Mouse (Mus musculus): ENCODE data around the gene Tsen54. TPM values are rescaled to one million over a fixed set of nuclear protein-coding genes. Genes with fewer than 3 reads are reported as not detected.

Tsen54 gene
- polyA plus RNA-seq, 1 experiment from 2014 or later: 18.2 TPM

- DNase-seq (ENCODE audit: low spot score) (peak; percentile 32), ATAC-seq (peak; percentile 8)
- Histone ChIP-seq H3K27me3 (replicated peaks; ENCODE audit: insufficient read depth, low read length) (no peaks in the 10 kb centered on the region), H3K4me3 (ENCODE audit: low read depth, low read length) (no peak overlapping the region), H3K4me1 (ENCODE audit: insufficient read depth, low read depth, low read length) (peaks cover 24% of the 10 kb centered on the region; the same call in 1 of the 2 replicates), H3K9me3 (ENCODE audit: low read length) (no peaks in the 10 kb centered on the region), H3K27ac (ENCODE audit: low read length) (peak overlapping the region; percentile 90), H3K9ac (replicated peaks; ENCODE audit: low read depth) (peak overlapping the region; percentile 19), H3K36me3 (ENCODE audit: insufficient read depth, low read length) (no peaks in the 10 kb centered on the region), H3K4me2 (replicated peaks; ENCODE audit: low read depth, low read length) (peak overlapping the region; percentile 29)
- WGBS: 22% methylated on average over 24 of the region's 25 CpGs
- TF ChIP-seq EP300 (IDR thresholded peaks at IDR 0.05) (no peak), CTCF (IDR thresholded peaks at IDR 0.05) (no peak)
Measured at GRCm38 (mm10) chr11:115830550-115831325, 16.2 kb downstream of the Tsen54 start.

- no peak for ATAC-seq
- TF ChIP-seq CTCF (IDR thresholded peaks at IDR 0.05) (no peak), EP300 (IDR thresholded peaks at IDR 0.05) (no peak)
- DNase-seq (ENCODE audit: low spot score): no peak
- no peaks in the 10 kb centered on the region for H3K9me3 ChIP-seq (ENCODE audit: low read length)
- H3K4me3 ChIP-seq (ENCODE audit: low read depth, low read length): no peak overlapping the region
- whole genome bisulfite sequencing: 37% methylated on average over 3 of the region's 3 CpGs
- peaks cover 24% of the 10 kb centered on the region; the same call in 1 of the 2 replicates for H3K4me1 ChIP-seq (ENCODE audit: insufficient read depth, low read depth, low read length)
- H3K36me3 ChIP-seq (ENCODE audit: insufficient read depth, low read length): no peaks in the 10 kb centered on the region
- H3K9ac ChIP-seq (replicated peaks; ENCODE audit: low read depth): no peak overlapping the region
- H3K4me2 ChIP-seq (replicated peaks; ENCODE audit: low read depth, low read length): peak overlapping the region; percentile 29
- no peaks in the 10 kb centered on the region for H3K27me3 ChIP-seq (replicated peaks; ENCODE audit: insufficient read depth, low read length)
- peak overlapping the region; percentile 90 for H3K27ac ChIP-seq (ENCODE audit: low read length)
Measured at GRCm38 (mm10) chr11:115831518-115831917, 17.0 kb downstream of the Tsen54 start.

DNA sequence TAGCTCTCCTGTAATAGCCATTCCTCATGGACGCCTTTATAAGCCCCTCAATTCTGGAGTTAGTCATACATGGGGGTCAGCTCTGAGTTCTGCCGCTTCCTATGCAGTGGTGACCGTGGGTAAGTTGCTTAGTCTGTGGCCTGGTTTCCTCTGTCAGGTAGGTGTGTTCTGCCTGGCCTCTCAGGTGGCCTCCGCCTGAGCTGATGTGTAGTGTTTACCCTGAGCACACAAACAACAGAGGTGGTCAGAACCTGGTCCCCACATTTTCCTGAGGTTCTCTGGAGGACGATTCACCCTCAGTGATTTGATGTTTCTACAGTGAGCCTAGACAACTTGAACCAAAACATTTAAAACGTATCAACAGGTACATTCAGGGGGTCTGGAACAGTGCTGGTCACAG is 17.5 kb downstream of the Tsen54 start:
- TF ChIP-seq CTCF (IDR thresholded peaks at IDR 0.05): no peak
- no peak for TF ChIP-seq EP300 (IDR thresholded peaks at IDR 0.05)
- peak overlapping the region; percentile 90 for H3K27ac ChIP-seq (ENCODE audit: low read length)
- peaks cover 24% of the 10 kb centered on the region; the same call in 1 of the 2 replicates for H3K4me1 ChIP-seq (ENCODE audit: insufficient read depth, low read depth, low read length)
- ATAC-seq (peak; percentile 12; the same call in 1 of the 2 replicates), DNase-seq (ENCODE audit: low spot score) (peak; percentile 62)
- H3K27me3 ChIP-seq (replicated peaks; ENCODE audit: insufficient read depth, low read length): no peaks in the 10 kb centered on the region
- WGBS: 50% methylated on average over 6 of the region's 6 CpGs
- H3K4me3 ChIP-seq (ENCODE audit: low read depth, low read length): no peak overlapping the region
- no peaks in the 10 kb centered on the region for H3K36me3 ChIP-seq (ENCODE audit: insufficient read depth, low read length)
- H3K9me3 ChIP-seq (ENCODE audit: low read length): no peaks in the 10 kb centered on the region
- no peak overlapping the region for H3K9ac ChIP-seq (replicated peaks; ENCODE audit: low read depth)
- peak overlapping the region; percentile 29 for H3K4me2 ChIP-seq (replicated peaks; ENCODE audit: low read depth, low read length)

DNA sequence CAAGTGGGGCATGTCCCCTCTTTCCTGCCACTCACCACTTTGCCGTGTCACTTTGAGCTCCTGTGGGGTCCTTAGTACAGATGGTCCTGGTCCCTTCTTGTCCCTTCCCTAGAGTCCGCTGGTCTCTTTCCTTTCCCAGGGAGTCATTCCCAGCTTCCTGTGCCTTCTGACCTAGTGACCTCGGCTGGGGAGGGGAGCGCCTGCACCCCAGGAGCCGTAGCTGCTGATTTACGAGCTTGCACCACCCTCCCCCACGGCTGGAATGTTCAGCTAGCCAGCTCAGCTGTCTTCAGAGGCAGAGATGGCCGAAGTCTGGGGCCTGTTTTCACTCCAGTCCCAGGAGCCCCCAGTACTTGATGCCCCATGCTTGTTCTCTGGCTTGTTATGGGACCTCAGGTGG is 18.0 kb downstream of the Tsen54 start:
- TF ChIP-seq EP300 (IDR thresholded peaks at IDR 0.05): no peak
- no peak for TF ChIP-seq CTCF (IDR thresholded peaks at IDR 0.05)
- no peaks in the 10 kb centered on the region for H3K27me3 ChIP-seq (replicated peaks; ENCODE audit: insufficient read depth, low read length)
- H3K4me2 ChIP-seq (replicated peaks; ENCODE audit: low read depth, low read length): peak overlapping the region; percentile 6; the same call in 1 of the 2 replicates
- H3K4me3 ChIP-seq (ENCODE audit: low read depth, low read length): no peak overlapping the region
- 11% methylated on average over 8 of the region's 8 CpGs for WGBS
- 0 out of 2 replicates have a peak overlapping the region, but pooled peaks have one; percentile 4 for H3K9ac ChIP-seq (replicated peaks; ENCODE audit: low read depth)
- 0 out of 2 replicates have a peak, but pooled peaks have one; percentile 12 for ATAC-seq
- no peaks in the 10 kb centered on the region for H3K9me3 ChIP-seq (ENCODE audit: low read length)
- H3K36me3 ChIP-seq (ENCODE audit: insufficient read depth, low read length): no peaks in the 10 kb centered on the region
- peak; percentile 67 for DNase-seq (ENCODE audit: low spot score)
- H3K4me1 ChIP-seq (ENCODE audit: insufficient read depth, low read depth, low read length): peaks cover 24% of the 10 kb centered on the region; the same call in 1 of the 2 replicates
- peak overlapping the region; percentile 90 for H3K27ac ChIP-seq (ENCODE audit: low read length)

- no peaks in the 10 kb centered on the region for H3K9me3 ChIP-seq (ENCODE audit: low read length)
- 0 out of 2 replicates have a peak overlapping the region, but pooled peaks have one; percentile 4 for H3K9ac ChIP-seq (replicated peaks; ENCODE audit: low read depth)
- H3K4me3 ChIP-seq (ENCODE audit: low read depth, low read length): no peak overlapping the region
- H3K4me1 ChIP-seq (ENCODE audit: insufficient read depth, low read depth, low read length): peaks cover 24% of the 10 kb centered on the region; the same call in 1 of the 2 replicates
- ATAC-seq (peak; percentile 42), DNase-seq (ENCODE audit: low spot score) (peak; percentile 75)
- 19% methylated on average over 8 of the region's 8 CpGs for WGBS
- peak overlapping the region; percentile 90 for H3K27ac ChIP-seq (ENCODE audit: low read length)
- TF ChIP-seq EP300 (IDR thresholded peaks at IDR 0.05) (peak; percentile 79), CTCF (IDR thresholded peaks at IDR 0.05) (peak; percentile 35)
- no peaks in the 10 kb centered on the region for H3K36me3 ChIP-seq (ENCODE audit: insufficient read depth, low read length)
- H3K4me2 ChIP-seq (replicated peaks; ENCODE audit: low read depth, low read length): no peak overlapping the region; the same call in 1 of the 2 replicates
- no peaks in the 10 kb centered on the region for H3K27me3 ChIP-seq (replicated peaks; ENCODE audit: insufficient read depth, low read length)
Measured at GRCm38 (mm10) chr11:115833021-115833513, 18.5 kb downstream of the Tsen54 start.

DNA sequence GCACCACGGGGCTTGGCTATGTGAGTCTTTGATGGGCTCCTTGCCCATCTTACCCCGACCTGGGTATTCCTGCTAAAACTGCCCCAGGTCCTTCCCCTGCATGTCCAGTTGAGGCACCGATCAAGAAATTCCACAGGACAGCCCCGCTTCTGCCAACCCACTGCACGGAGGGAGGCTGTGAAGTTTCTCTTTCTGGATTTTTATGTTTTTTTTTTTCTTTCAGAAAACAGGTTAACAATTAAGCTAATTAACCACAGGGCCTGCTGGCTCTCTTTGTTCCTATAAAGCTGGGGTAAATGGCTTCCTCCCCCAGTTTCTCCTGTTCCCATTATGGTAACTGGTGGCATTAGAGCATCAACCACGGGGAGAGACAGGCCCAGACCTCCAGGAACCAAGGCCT is 19.5 kb downstream of the Tsen54 start:
- Histone ChIP-seq H3K4me2 (replicated peaks; ENCODE audit: low read depth, low read length) (no peak overlapping the region), H3K27ac (ENCODE audit: low read length) (peak overlapping the region; percentile 90), H3K4me3 (ENCODE audit: low read depth, low read length) (no peak overlapping the region), H3K36me3 (ENCODE audit: insufficient read depth, low read length) (no peaks in the 10 kb centered on the region), H3K9me3 (ENCODE audit: low read length) (no peaks in the 10 kb centered on the region), H3K27me3 (replicated peaks; ENCODE audit: insufficient read depth, low read length) (no peaks in the 10 kb centered on the region), H3K4me1 (ENCODE audit: insufficient read depth, low read depth, low read length) (peaks cover 22% of the 10 kb centered on the region; the same call in 1 of the 2 replicates), H3K9ac (replicated peaks; ENCODE audit: low read depth) (no peak overlapping the region)
- DNase-seq (ENCODE audit: low spot score): no peak
- ATAC-seq: no peak
- no peak for TF ChIP-seq CTCF (IDR thresholded peaks at IDR 0.05)
- no peak for TF ChIP-seq EP300 (IDR thresholded peaks at IDR 0.05)
- WGBS: 67% methylated on average over 6 of the region's 6 CpGs

Data from lung, postnatal 0 days (tissue).